ENCODE assay signal across 9 mouse cellular contexts in the genomic region with DNA sequence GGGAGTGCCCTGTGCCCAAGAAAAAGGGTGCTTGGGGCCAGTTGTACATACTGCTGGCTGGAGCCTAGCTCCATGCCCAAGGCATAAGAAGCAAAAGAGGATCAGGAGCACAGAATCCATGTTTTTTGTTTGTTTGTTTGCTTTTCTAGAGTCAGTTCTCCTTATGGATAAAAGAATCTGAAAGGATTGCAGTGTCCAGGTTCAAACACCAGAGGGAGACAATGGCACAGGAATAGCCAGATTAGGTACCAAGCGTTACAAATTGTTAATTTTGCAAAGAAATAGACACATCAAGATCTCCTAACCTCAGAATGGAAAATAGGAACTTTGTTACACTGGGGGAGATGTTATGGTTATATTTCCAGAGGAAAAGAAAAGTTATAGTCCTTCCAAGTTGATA. TPM values are rescaled to one million over a fixed set of nuclear protein-coding genes. Genes with fewer than 3 reads are reported as not detected.
DNase-seq lines count a peak whose midpoint lies in the region; ATAC-seq and TF ChIP-seq lines count a peak whose summit lies in the region.
"Had no signal": no experiment of that assay in that cellular context is flagged by ENCODE, and none has a peak within 500 bp of the region (broad histone marks: within the 10 kb centered on the region; RNA-seq: fewer than 3 reads in every experiment).

No protein-coding gene starts in this region.

- no peak overlapping the region for H3K4me2 ChIP-seq in liver, embryonic 14.5 days (ENCODE audit: low read depth)

- H3K9me3 ChIP-seq in liver, embryonic 14.5 days (ENCODE audit: control insufficient read depth, low read length) = no peaks in the 10 kb centered on the region
- H3K9me3 ChIP-seq in embryonic facial prominence, embryonic 10.5 days = no peaks in the 10 kb centered on the region

- H3K4me3 ChIP-seq in liver, embryonic 14.5 days (ENCODE audit: insufficient read depth in 1 of 2, low read depth in 2 of 2, low read length in 2 of 2) = no peak overlapping the region
- H3K4me3 ChIP-seq in embryonic facial prominence, embryonic 10.5 days = no peak overlapping the region

- peak; percentile 28 to 29 for DNase-seq in cerebellum, adult 18-20 months
- no peak for DNase-seq in cerebellum, adult 11 months
- DNase-seq in liver, embryonic 14.5 days (ENCODE audit: low read depth in 3 of 3, low spot score in 3 of 3) = no peak
- no peak for DNase-seq in liver
- peak; percentile 9 for DNase-seq in embryonic facial prominence, embryonic 10.5 days (ENCODE audit: low spot score)
- peak; percentile 6 for DNase-seq in lung, postnatal 10 days
- DNase-seq in urinary bladder, adult 18-20 months (ENCODE audit: low spot score in 2 of 2) = no peak
- DNase-seq in heart, adult 8-10 months (ENCODE audit: low spot score) = no peak

- 14% methylated on average over 1 of the region's 1 CpGs for WGBS in liver, embryonic 14.5 days (ENCODE audit: insufficient replicate concordance)
- 13% methylated on average over 1 of the region's 1 CpGs for WGBS in embryonic facial prominence, embryonic 10.5 days

- H3K36me3 ChIP-seq in liver, embryonic 14.5 days (replicated peaks; ENCODE audit: control insufficient read depth, insufficient read depth, low read depth) = no peaks in the 10 kb centered on the region
- H3K36me3 ChIP-seq in embryonic facial prominence, embryonic 10.5 days (replicated peaks) = no peaks in the 10 kb centered on the region

- no peak overlapping the region for H3K27ac ChIP-seq in liver, embryonic 14.5 days
- no peak overlapping the region for H3K27ac ChIP-seq in embryonic facial prominence, embryonic 10.5 days (replicated peaks)

- no peak for ATAC-seq in liver, embryonic 14.5 days (ENCODE audit: insufficient read depth)

- H3K4me1 ChIP-seq in liver, embryonic 14.5 days (replicated peaks; ENCODE audit: control insufficient read depth in 2 of 2, insufficient read depth in 2 of 2, low read length in 1 of 2) = no peaks in the 10 kb centered on the region
- no peaks in the 10 kb centered on the region for H3K4me1 ChIP-seq in embryonic facial prominence, embryonic 10.5 days

- H3K9ac ChIP-seq in liver, embryonic 14.5 days (replicated peaks) = no peak overlapping the region

- peak; percentile 44 for TF ChIP-seq CTCF in liver, embryonic 14.5 days (IDR thresholded peaks at IDR 0.05; ENCODE audit: low read depth)

- no peak for TF ChIP-seq EP300 in liver, embryonic 14.5 days (IDR thresholded peaks at IDR 0.05; ENCODE audit: low read depth)

- no peaks in the 10 kb centered on the region for H3K27me3 ChIP-seq in liver, embryonic 14.5 days (ENCODE audit: control insufficient read depth, insufficient read depth, low read length)
- H3K27me3 ChIP-seq in embryonic facial prominence, embryonic 10.5 days (replicated peaks; ENCODE audit: low read depth, poor library complexity, severe bottlenecking) = no peaks in the 10 kb centered on the region

RNA-seq across cellular contexts. Expression of a gene that starts 23.7 kb away (rescaled TPM):
- polyA plus RNA-seq in liver, embryonic 14.5 days (2012; rRNA removed) = not detected in 2 replicates
- not detected in 2 replicates for polyA plus RNA-seq in liver, embryonic 14.5 days (2014; fragmentation: Nextera tagmentation; extraction: Ambion mirVana)
- polyA plus RNA-seq in embryonic facial prominence, embryonic 10.5 days (2016; fragmentation: Nextera tagmentation; extraction: Ambion mirVana) = not detected in 2 replicates
- not detected for total RNA-seq in heart, adult 8-10 months (2022)
- polyA plus RNA-seq: liver, embryonic 16.5 days had no signal

Comparison
In these comparisons a context has a peak if more than half of its experiments do, and no peak if none do; other contexts are left out.
1. DNase-seq: peak in cerebellum, adult 18-20 months (2 of 2), embryonic facial prominence, embryonic 10.5 days (single experiment) and lung, postnatal 10 days (single experiment); none in cerebellum, adult 11 months (single experiment), liver, embryonic 14.5 days (0 of 3), liver (single experiment), urinary bladder, adult 18-20 months (0 of 2) and heart, adult 8-10 months (single experiment).